Mouse (Mus musculus) activated CD4-positive, CD25-positive, alpha-beta regulatory T cell, adult 4 months (primary cell): Measurements from ENCODE around the gene Map4k1. TPM values are rescaled to one million over a fixed set of nuclear protein-coding genes. Genes with fewer than 3 reads are reported as not detected.
"Not testable (repeated sequence)": the region's sequence is repeated elsewhere in the genome, so short reads cannot be mapped to it uniquely, and the experiment has no call there.

Experiments
- ATAC-seq: one replicate; pipeline ENCODE4 v1.8.0; 2017
- polyA plus RNA-seq, 2 experiments: library from polyadenylated mRNA; unstranded; fragments of 100-300 nt; shearing (Covaris generic); gene quantifications; one replicate each; pipeline ENCODE4 v1.2.1; 2017

The Map4k1 gene
- polyA plus RNA-seq, 2 experiments from 2014 or later = 88.8 to 120 TPM

DNA sequence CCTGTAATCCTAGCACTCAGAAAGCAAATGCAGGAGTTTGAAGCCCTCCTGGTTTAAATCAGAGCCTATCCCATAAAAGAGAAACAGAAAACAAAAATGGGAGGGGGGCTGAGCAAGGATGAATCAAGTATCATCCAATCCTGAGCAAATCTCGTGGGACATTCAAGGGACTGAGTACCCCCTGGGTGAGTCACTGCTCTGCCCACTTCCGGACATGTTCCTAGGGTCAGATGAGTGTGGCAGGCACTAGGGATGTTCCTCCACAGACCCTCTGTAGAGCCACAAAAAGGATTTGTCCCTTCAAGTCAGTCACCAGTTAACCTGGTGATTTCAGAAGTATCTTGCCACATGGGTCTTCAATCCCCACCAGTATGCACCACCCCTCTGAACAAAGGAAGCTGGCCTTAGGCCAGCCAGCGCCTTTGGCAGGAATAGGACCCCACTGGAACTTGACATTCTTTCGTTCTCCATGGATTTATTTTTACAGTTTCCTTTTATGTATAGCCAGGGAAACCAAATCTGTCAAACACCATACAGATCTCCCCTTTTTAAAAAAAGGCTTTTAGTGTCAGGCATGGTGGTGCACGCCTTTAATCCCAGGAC lies 26.5 kb upstream of the Map4k1 start:
- no peak for ATAC-seq

DNA sequence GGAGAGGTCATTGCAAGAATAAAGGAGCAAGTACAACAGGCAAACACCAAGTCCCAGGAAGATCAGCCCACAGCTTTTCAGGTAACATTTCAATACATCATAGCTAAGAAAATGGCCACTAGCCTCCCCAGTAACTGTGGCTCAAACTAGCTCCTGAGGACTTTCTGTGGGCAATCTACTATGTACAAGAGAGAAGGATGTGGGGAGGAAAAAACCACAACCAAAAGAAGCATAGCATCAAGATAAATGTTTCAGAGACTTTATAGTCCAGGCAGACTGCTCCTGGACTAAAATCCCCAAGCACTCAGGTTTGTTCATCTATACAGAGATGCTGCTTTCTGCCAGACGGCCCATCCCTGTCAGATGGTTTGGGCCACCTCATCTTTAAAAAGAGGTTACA lies 25.6 kb upstream of the Map4k1 start:
- ATAC-seq = peak; percentile 51

DNA sequence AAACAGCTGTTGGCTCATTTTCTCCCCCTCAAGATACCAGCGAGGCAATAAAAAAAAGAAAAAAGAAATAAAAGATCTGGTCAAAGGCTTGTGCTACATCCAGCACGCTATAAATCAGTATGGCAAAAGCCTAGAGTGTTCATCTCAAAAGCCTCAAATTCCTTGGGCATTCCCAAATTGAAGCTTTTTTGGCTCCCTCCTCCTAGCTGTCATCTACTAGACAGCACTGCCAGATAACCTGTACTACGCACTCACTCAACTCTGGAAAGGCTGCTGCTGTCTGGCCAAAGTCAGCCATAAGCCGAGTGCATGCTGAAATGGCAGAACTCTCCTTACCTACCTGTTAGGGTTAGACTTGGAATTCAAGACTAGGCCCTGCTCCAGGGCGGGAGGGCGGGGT lies 24.6 kb upstream of the Map4k1 start:
- ATAC-seq = no peak

DNA sequence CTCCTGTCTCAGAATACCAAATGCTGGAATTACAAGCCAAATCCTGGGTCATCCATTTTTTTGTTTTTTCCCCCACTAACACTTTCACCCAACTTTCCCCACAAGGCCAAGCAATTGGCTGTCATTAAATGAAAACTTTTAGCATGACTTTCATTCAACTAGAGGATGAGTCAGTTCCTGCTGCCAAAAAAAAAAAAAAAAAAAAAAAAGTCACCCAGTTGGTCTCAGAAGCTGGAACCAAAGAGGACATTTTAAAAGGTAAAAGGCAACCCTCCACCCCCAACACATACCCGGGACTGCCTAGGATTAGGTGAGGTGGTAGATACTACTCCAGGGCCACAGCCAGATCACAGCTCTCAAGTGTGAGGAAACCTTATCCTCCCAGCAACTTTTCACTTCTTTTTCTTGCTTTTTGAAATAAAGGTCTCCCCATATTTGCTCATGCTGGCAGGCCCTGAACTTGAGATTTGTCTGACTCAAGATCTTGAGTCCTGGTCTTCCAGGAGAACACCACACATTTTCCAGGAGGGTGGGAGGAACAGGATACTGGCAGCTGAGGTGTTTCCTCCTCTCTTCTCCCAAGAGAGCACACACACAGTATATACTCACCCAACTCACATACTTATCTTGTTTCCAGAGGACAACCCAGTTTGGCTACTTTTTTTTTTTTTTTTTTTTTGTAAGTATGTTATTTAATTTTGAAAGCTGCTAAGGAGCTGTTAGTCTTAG lies 23.7 kb upstream of the Map4k1 start:
- no peak for ATAC-seq

DNA sequence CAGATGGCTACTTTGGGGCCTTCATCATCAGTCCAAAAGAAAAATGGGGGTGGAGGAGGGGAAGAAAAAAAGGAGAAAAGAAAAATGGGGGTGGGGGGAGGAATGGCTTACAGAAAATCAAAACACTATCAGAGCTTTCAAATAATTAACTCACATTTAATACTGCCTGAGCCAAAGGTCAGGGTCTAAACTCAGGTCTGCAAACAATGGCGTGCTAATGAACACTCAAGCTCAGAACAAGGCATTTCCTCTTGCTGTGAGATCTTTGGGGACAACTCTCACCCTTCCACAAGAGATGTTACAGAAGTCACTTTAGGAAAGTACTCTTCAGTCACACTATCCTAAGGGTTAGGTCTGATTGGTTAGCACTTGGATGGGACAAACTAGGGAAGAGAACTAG lies 23.1 kb upstream of the Map4k1 start:
- no peak for ATAC-seq

DNA sequence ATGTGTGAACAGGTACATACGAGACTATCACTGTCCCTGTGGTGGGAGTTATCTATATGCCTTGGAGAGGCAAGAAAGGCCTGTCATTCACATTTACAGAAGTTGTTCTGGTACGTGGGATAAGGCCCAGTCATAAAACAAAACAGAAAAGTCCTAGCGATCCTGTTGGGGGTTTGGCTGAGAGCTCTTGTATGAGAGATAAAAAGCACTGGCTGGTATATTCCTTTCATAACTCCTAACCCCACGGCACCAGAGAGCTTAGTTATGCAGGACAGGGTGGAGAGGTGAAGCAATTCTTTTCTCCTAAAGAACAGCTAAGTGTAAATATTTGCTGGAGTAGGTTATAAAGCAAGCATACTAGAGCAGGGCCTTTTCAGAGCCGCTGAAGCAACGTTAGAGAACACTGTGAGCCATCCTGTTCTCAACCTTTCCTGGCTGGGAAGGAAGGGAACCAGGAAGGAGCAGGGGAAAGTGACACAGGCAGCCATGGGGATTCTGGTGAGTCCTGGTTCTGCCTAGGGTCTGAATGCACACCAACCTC lies 22.3 kb upstream of the Map4k1 start:
- no peak for ATAC-seq

DNA sequence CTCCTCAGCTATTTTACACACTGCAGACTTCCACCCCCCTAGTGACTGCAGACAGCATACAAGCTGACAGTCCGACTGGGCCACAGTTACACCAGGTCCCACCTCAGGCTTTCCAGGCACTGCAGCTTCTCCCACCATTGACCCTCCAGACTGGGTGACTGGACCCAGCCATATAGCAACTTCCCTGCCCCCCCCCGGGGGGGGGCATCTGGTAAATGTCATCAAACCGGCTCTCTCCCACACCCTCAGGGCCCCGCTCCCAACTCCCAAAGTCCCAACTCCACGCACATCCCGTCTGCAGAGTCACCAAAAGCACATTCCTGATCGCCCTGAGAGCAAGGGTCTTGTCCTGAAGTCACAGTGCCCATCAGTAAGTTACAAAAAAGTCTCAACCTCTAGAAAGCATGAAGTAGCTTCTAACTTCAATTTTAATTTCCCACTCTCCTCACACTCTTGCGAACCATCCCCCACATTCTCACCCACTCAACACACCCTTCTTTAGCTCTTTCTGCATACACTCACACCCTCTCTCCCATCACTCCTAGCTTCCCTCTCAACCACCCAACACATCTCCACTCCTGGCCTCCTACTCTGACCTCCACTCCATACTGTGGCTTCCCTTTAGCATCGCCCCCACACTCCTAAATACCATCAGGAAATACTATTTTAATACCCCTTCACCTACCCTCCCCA lies 21.4 kb upstream of the Map4k1 start:
- ATAC-seq = no peak

DNA sequence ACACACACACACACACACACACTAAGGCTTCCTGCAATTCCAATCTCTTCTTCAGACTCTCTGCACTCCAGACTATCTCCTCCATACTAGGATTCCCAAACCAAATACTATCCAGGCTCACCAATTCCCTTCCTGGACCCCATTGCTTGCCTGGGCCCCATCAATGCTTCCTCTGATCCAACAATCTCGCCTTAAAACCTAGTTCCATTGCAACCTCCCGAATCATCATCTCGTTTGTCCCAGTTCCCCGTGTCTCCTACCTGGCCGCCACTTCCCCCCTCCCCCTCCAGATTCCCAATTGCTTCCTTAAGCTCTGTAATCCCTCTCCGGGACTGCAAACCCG lies 20.3 kb upstream of the Map4k1 start:
- ATAC-seq = no peak

DNA sequence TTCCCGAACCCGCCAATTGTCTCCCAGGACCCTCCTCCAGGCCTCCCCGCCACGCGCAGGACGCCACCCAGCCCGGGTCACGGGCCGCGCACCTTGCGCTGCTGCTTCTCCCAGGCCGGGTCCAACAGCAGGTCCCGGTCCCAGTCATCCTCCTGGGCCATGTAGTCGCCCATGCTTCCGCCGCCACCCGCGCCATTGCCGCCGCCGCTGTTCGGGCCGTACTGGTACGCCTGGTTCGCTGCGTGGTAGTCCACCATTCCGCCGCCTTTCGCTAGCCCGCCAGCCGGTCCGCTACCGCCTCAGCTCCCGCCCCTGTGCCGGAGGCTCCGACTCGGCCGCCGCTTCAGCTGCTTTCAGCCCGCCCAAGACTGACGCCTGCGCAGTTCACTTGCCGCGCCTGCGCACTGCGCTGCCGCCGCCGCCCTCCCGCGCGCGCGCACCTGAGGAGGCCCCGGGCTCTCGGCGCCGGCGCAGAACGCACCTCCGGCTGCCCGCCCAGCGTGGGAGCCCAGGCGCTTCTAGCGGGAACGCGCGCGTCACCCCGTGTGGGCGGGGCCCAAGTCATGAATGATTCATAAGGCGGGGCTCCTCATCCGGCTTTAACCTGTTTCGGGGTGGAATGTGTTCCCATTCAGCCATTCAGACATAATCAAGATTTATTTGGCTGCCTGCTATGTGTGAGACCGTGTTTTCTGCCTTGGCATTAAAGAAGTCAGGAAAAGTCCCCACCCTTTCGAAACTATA lies 19.8 kb upstream of the Map4k1 start, which contains the start of gene Actn4:
Actn4 (minus strand) TSS at position 414 of the 744 bp plus-strand sequence.
- ATAC-seq = peak; percentile 92

DNA sequence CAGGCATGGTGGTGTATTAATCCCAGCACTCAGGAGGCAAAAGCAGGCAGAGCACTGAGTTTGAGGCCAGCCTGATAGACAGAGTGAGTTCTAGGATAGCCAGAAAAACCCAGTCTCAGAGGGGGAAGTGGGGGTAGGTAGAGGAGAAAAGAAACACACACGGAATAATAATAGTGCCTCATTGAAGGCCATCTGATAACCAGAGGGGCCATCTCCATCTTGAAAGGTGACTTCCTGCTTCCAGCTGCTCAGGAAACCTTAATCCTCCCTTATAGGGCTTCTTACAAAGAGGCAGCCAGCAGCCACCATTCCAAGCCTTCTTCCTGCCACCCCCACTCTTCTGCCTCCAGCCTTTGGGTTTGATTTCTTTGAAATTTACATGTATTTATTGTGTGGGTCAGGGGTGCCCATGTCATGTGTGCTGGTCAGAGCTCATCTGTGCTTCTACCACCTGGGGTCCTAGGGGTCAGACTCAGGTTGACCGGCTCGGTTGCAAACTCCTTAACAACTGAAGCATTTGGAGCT lies 18.4 kb upstream of the Map4k1 start:
- ATAC-seq = no peak

DNA sequence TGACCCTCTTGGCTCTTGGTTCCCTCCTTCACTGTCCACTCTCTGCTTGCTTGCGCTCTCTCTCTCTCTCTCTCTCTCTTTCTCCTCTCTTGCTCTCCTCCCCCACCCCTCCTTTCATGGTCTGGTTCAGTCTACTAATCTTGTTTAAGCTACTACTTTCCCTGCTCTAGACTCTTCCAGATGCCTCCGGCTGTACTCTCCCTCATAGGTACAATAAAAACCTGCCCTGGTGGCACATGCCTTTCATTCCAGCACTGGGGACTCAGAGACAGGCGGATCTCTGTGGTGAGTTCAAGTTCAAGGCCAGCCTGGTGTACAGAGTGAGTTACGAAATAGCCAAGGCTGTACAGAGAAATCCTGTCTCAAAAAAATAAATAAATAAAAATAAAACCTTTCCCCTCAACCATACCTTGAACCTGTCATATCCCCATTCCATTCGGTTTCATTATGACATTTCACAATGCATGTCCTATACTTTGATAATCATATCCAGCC lies 16.5 kb upstream of the Map4k1 start:
- ATAC-seq = no peak

DNA sequence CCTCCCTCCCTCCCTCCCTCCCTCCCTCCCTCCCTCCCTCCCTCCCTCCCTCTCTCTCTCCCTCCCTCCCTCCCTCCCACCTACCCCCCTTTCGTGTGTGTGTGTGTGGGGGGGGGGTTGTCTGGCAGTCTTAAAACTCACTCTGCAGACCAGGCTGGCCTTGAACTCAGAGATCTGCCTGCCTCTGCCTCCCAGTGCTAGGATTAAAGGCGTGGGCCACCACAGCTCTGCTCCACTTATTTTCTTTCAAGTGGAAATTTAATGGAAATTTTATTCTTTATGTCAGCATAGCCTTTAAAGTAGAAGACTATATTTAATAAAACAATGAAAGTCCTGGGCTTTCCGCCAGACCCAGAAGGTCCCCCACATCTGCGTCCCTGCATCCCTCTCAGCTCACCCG lies 15.7 kb upstream of the Map4k1 start:
- no peak for ATAC-seq

DNA sequence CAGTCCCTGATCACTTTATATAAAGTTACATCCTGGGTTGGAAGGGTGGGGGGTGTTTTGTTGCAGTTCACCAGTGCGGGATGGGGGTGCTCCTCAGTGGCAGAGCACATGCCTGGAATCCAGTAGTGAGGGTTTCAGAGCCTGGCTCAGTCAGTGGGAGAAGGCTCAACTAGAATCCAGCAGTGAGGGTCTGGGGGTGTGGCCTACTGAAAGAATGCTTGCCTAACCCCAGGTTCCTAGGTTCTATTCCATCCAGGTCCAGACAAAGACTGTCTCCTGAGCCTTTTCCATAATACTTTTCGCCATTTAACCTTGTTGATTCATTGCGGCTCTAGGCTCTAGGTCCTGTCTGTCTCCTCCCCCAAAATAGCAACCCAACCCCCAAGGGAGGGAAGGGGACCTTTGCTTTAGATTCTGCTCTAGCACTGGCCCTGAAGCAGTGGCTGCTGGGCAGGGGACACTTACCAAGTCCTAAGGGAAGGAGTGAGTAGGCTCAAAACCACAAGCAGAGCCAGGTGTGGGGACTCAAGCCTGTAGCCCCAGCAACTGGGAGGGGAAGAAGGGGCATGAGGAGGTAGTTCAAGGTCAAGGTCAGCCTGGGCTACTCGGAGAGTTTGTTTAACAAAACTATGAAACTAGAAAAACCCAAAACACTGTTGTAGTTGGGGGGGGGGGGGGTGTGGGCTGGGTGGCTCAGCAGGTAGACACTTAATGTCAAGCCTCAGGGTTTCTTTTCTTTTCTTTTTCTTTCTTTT lies 14.9 kb upstream of the Map4k1 start:
- no peak for ATAC-seq

DNA sequence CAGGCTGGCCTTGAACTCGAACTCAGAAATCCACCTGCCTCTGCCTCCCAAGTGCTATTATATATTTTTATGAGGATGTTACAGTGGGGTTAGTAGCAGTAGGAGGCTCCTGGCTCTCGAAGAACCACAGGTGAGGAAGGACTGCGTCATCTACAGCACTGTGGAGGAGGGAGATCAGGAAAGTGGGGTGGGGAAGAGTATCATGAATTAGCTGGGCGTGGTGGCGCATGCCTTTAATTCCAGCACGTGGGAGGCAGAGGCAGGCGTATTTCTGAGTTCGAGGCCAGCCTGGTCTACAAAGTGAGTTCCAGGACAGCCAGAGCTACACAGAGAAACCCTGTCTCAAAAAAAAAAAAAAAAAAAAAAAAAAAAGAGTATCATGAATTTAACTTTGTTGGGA lies 13.7 kb upstream of the Map4k1 start:
- not testable (repeated sequence) for ATAC-seq

DNA sequence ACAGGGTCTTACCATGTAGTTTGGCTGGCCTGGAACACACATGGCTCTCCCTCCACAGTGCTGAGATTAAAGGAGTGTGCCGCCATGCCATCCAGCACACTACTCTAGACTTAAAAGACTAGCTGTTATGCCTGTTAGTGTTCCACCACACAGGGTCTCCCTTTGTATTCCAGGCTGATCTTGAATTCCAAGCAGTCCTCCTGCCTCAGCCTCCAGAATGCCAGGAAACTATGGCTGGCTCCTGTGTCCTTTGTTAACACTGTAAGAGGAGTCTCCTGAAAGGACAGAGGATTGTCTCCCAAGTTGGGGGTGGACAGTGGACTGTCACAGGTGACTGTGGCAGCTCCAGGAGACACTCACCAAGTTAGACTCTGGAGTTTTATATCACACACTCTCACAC lies 12.6 kb upstream of the Map4k1 start:
- ATAC-seq = no peak

DNA sequence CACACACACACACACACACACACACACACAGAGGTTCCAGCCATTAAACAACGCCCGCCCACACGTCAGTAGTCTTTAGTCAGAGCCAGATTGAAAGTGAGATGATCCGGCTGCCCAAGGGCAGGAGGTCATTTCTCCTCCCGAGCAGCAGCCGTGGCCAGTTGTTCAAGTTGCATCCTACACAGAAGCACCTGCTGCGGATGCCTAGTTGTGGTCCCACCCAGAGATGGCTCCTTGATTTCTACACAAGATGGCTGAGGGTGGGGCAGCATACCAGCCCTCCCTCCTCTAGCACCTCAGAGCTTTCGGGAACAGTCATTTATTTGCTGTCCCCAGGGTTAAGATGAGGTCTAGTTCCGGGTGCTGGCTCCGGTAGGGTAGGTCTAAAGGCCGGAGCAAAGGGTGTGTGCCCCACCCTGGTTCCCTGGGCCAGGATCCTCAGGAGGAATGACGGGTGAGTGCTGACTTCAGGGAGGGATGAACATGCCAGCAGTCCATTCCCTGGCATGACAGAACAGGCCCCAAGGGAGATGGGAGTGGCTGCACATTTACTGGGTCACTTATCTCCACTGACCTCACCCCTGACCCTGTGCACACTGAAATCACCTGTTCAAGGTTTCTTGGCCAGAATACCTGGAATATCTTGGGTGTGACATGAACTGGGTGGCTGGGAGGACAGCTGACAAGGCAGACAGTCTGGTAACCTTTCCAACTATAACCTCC lies 12.0 kb upstream of the Map4k1 start:
- no peak for ATAC-seq

DNA sequence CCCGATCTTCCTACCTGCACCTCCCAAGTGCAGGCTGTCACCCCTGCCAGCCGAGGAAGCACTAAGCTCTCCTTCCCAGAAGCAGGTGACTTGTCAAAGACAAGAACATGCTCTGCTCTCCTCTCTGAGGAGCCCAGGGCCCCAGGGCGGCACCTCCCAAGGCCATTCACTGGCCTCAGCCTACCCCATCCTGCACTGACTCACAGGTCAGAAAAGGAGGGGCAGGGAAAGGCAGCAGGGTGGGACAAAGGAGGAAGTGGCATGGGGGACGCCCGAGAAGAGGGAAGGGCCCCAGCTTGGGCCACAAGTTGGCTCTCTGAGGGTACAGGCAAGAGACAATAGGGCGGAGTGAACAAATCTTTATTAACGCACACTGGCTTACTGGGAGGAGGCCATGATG lies 10.8 kb upstream of the Map4k1 start:
- ATAC-seq = no peak

DNA sequence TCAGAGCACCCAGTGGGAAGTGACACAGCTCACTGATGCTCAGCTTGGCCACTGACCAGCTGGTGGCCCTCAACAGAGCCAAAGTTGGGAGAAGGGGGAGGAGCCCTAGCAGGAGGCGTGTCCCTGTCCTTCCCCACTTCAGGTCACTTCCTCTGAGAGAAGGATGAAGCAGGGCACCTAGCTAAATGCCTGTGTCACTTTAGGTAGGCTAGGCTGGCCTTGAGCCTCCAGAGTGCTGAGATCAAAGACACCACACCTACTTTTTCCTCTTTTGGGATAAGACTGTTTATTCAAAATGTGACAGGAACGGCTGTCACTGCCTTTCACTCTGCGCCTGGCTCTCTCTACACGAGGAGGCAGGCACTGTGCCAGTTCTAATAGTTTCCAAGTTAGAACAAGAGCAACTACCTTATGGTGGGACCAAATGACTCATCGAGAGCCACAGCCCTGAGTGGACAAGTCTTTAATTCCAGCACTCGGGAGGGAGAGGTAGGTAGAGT lies 10.0 kb upstream of the Map4k1 start:
- no peak for ATAC-seq

DNA sequence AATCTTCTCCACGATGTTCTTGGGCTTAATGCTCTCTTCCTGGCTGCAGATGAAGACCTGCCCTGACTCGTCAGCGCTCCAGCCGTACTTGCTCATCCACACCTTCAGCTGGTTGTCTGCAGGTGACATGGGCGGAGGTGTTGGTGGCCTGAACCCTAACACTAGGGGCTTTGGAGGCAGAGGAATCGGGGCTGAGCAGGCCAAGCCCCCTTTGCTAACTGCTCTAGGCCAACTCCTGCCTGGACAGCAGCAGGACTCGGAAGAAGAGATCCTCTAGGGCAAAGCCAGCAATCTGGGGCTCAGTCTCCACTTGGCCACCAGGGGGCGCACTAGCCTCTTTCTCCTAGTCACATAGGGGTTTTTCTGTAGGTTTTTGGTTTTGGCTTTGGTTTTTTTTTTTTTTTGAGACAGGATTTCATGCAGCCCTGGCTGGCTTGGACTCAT lies 9.3 kb upstream of the Map4k1 start:
- ATAC-seq = no peak

DNA sequence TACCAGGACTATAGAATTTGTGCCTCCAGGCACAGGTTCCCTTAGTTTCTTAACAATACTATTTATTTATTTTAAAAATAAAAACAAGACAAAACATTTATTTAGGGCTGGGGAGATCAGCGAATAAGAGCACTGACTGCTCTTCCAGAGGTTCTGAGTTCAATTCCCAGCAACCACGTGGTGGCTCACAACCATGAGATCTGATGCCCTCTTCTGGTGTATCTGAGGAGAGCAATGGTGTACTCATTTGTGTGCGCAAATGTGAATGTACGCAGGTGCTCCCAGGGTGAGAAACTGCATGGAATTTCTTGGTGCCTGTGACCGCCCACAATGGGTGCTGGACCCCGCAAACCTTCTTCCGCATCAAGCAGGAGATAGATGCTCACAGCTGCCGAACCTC lies 8.8 kb upstream of the Map4k1 start:
- ATAC-seq = no peak

DNA sequence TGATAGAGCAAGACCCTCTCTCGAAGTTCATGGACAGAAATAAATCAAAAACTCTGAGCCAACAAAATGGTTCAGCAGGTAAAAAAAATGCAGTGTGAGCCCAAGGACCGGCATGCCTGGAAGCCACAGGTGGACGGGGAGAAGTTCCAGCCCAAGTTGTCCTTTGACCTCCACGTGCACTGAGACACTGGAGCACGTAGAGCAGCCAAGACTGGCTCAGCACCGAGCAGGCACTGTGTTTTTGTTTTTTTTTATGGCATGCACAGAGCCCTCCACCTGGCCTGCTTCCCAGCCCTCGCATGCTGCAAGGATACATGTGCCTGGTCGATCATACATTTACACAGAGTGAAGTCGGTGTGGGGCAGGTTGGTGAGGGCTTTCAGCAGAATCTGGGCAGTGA lies 4.3 kb upstream of the Map4k1 start:
- ATAC-seq = no peak
